Mouse (Mus musculus) kidney, postnatal 14 days (tissue): ENCODE results near the gene Pawr.

Experiments used
- DNase-seq: peaks from one replicate; pipeline ENCODE4 v3.0.0; 2022; ENCODE audit warnings: mixed read lengths

The Pawr gene

DNA sequence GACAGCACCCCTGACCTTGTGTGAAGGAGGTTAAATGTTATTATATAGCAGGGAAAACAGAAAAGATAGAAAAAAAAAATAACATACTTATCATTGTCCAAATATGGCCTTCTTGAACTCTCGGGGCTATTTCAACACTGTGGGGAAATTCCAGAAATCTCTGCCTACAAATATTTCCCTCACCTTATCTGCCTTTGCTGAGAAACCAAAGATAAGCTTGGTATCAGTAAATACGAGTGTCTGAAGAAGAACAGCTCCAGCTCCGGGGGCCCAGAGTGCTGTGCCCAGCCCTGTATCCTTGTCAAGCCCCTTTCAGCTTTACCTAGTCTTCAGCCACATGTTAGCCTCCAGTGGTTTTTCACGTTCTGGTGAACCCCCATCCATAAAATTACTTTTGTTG lies 113.2 kb downstream of the Pawr start:
- no peak for DNase-seq

- no peak for DNase-seq
Measured at GRCm38 (mm10) chr10:108445606-108446005, 113.7 kb downstream of the Pawr start.

- peak; percentile 86 for DNase-seq
Measured at GRCm38 (mm10) chr10:108446041-108446931, 114.4 kb downstream of the Pawr start.

- no peak for DNase-seq
Measured at GRCm38 (mm10) chr10:108447211-108447610, 115.3 kb downstream of the Pawr start.

- peak; percentile 22 for DNase-seq
Measured at GRCm38 (mm10) chr10:108448421-108448820, 116.5 kb downstream of the Pawr start.

DNA sequence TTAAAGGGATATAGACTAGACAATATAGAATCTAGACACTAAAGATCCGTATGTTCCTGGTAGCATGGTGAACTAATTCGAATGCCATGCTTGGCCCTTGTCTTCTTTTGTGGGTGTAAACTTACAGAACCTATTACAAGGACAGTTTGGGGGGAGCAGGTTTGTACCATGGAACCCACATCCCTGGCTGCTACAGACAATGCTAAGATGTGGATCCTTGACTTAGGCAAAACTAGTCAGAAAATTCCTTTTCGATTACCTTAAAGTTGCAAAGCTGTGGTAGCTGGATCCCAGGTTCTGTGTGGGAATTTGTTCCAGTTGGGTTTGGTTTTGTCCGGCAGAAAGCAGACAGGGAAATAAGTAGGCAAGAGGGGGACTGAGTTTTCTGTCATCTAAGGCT lies 118.5 kb downstream of the Pawr start:
- DNase-seq: no peak

DNA sequence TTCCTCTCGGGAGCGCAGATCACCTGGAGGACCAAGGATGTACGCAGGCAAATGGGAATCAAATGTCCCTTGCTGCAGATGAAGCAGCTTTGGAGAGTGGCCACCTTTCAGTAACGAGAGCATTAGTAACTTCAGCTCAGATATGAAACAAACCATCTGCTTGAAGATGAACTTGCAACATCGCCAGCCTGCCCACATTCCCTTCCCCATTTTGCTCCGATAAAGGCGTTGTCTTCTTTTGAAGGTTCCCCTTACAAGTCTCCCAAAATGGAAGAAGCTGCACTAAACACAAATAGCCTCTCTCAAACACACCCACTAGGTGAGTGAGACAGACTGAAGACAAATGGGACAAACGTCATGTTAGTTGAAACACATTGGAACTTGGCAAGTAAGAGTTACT lies 119.6 kb downstream of the Pawr start:
- no peak for DNase-seq

DNA sequence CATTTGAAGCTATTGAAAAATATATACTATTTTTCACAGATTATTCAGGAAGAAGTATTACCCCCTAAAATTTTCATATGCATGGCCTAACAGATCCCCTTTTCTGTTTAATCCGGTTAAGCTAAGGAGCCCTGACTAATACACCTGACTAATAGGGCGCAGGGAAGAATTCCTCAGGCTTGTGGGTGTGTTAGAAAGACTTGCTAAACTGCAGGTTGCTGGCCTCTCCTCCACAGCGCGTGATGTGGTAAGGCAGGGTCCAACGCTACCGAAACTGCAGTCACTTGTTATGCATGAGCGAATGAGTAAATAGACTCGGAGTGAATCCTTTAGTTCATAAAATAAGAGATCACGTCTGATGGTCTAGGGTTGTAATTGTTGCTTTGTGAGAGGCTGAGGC lies 120.5 kb downstream of the Pawr start:
- DNase-seq: no peak

- peak; percentile 84 for DNase-seq
Measured at GRCm38 (mm10) chr10:108453561-108453960, 121.6 kb downstream of the Pawr start.

GRCm38 (mm10) chr10:108454691-108455117 lies 122.8 kb downstream of the Pawr start:
- DNase-seq: peak; percentile 60

- no peak for DNase-seq
Measured at GRCm38 (mm10) chr10:108455204-108455603, 123.3 kb downstream of the Pawr start.

DNA sequence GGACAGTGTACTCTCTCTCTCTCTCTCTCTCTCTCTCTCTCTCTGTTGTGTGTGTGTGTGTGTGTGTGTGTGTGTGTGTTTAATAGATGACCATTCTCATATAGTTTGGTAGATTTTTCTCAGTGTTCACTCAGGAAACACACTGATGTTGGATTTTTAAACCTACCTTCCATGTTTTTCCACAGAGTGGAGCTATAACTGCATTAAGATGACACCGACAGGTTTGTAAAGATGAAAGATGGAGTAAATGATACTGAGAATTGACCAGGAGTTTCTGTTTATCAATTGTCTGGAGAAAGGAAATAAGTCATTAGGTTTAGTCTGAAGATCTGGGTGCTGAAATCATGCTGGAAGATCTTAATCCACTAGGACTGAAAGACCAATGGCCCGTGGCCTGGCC lies 124.0 kb downstream of the Pawr start:
- no peak for DNase-seq

GRCm38 (mm10) chr10:108457054-108457453 lies 125.1 kb downstream of the Pawr start:
- DNase-seq: no peak

- no peak for DNase-seq
Measured at GRCm38 (mm10) chr10:108461862-108462261, 129.9 kb downstream of the Pawr start.
